Mouse (Mus musculus): ENCODE results near the gene Ly6g6c.

Ly6g6c gene

GRCm38 (mm10) chr17:35077285-35077684 is 12.1 kb downstream of the Ly6g6c start:
- no peak for ATAC-seq (ENCODE audit: insufficient number of reproducible peaks, low FRiP score, low TSS enrichment)

DNA sequence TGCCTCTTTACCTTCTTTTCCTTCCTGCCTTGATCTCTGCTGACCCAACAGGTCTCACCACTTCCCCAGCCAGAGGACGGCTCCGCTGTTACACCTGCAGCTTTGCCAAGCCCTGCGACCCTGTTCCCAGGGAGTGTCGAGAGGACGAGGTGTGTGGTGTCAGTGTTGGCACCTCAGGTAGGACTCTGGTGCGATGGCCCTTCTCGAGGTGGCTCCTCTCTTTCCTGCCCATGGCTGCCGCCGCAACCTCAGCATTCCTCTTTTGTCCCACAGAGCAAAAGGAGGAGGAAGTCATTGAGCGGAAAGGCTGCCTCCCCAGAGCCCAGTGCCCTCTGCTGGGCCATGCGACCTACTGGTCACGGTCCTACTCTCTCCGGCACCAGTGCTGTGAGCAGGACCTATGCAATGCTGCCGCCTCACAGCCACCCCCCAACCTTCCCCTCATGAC is 12.6 kb downstream of the Ly6g6c start, which contains the start of gene Ly6g6d:
Gene Ly6g6d (minus strand): TSS at position 280 of the 448 bp plus-strand sequence.
- ATAC-seq (ENCODE audit: insufficient number of reproducible peaks, low FRiP score, low TSS enrichment): peak; percentile 46; the same call in 1 of the 2 replicates

GRCm38 (mm10) chr17:35079778-35080177 is 14.6 kb downstream of the Ly6g6c start:
- no peak for ATAC-seq (ENCODE audit: insufficient number of reproducible peaks, low FRiP score, low TSS enrichment)

DNA sequence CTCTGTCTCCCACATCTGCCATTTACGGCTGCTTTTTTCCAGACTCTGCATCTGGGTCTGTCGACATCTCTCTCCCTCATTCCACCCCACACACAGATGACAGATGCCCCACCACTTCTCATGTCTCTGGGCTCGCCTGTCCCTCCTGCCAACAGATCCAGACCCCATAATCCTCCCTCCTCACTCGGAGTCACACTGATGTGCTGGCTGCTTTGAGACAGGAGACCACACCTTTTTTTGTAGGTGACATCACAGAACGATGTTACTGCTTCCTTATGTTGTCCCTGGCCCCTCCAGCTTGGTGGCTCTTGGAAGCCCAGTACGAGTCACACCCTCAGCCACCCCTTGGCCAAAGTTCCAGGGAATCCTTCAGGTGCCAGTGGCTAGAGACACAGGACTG is 15.1 kb downstream of the Ly6g6c start:
- ATAC-seq (ENCODE audit: insufficient number of reproducible peaks, low FRiP score, low TSS enrichment): no peak

GRCm38 (mm10) chr17:35080710-35081109 is 15.5 kb downstream of the Ly6g6c start:
- ATAC-seq (ENCODE audit: insufficient number of reproducible peaks, low FRiP score, low TSS enrichment): no peak

- ATAC-seq (ENCODE audit: insufficient number of reproducible peaks, low FRiP score, low TSS enrichment): peak; percentile 65; the same call in 1 of the 2 replicates
Measured at GRCm38 (mm10) chr17:35082841-35083576, 17.8 kb downstream of the Ly6g6c start.

DNA sequence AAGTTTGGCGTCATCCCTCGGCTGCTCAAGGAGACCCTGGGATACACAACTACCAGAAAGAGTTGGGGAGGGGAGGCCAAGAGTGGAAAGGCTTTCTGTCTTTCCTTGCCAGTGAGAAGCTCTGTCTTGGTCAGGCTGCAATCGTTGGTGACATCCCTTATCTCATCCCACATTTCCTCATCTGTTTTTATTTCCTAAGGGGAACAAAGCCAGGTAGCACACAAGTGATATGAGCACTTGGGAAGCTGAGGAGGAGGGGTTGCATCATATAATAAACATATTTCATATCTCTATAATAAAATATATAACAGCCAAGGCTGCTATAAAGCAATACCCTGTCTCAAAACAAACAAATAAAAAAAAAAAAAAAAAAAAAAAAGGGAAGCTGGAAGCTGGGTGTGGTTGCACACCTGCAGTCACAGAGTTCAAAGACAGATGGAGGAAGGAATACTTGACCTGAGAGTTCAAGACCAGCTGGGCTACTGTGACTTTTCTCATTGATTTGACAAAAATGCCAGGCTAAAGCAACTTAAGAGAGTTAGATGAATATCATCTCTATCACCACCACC is 18.8 kb downstream of the Ly6g6c start:
- no peak for ATAC-seq (ENCODE audit: insufficient number of reproducible peaks, low FRiP score, low TSS enrichment)

- no peak for ATAC-seq (ENCODE audit: insufficient number of reproducible peaks, low FRiP score, low TSS enrichment)
Measured at GRCm38 (mm10) chr17:35085208-35085865, 20.1 kb downstream of the Ly6g6c start, which contains the start of gene Ly6g6f. Gene Ly6g6f (minus strand): TSS chr17:35085610.

DNA sequence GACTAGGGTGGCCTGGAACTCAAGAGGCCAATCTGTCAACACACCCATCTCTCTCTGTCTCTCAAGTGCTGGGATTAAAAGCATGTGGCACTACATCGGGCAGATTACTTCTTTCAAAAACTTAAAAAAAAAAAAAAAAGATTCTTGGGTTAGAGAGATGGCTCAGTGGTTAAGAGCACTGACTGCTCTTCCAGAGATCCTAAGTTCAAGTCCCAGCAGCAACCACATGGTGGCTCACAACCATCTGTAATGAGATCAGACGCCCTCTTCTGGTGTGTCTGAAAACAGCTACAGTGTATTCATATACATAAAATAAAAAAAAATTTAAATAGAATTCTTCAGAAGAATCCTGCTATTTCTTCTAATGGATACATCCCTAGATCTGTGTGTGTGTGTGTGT is 23.0 kb downstream of the Ly6g6c start:
- ATAC-seq (ENCODE audit: insufficient number of reproducible peaks, low FRiP score, low TSS enrichment): no peak

DNA sequence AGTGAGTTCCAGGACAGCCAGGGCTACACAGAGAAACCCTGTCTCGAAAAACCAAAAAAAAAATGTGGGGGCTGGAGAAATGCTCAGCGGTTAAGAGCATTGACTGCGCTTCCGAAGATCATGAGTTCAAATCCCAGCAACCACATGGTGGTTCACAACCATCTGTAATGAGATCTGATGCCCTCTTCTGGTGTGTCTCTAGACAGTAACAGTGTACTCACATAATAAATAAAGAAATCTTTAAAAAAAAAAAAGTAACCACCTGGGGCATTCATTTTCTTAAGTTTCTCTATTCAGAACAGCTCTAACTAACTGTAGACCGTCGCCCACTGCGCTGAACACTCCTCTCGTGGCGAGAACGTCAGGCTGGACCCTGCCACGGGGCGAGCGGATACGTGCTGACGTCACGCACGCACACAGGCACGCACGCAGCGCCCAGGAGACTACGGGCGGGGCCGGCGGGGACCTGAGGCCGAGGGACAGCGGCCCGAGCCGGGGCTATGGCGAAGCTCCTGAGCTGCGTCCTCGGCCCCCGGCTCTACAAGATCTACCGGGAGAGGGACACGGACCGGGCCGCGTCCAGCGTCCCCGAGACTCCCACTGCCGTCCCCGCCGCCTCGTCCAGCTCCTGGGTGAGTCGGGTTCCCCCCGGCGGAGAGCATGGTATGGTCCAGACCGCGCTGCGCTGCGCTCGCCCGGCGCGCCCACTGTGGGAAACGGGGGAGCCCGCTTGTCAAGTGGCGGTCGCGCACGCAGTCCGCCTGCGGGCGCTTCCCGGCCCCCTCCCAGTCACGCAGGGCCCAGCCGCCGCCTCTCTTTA is 23.8 kb downstream of the Ly6g6c start, which contains the start of gene Abhd16a:
Gene Abhd16a (plus strand): TSS at position 439 of the 820 bp plus-strand sequence.
- ATAC-seq (ENCODE audit: insufficient number of reproducible peaks, low FRiP score, low TSS enrichment): peak; percentile 83

- ATAC-seq (ENCODE audit: insufficient number of reproducible peaks, low FRiP score, low TSS enrichment): peak; percentile 83
Measured at GRCm38 (mm10) chr17:35090166-35090932, 25.2 kb downstream of the Ly6g6c start.

DNA sequence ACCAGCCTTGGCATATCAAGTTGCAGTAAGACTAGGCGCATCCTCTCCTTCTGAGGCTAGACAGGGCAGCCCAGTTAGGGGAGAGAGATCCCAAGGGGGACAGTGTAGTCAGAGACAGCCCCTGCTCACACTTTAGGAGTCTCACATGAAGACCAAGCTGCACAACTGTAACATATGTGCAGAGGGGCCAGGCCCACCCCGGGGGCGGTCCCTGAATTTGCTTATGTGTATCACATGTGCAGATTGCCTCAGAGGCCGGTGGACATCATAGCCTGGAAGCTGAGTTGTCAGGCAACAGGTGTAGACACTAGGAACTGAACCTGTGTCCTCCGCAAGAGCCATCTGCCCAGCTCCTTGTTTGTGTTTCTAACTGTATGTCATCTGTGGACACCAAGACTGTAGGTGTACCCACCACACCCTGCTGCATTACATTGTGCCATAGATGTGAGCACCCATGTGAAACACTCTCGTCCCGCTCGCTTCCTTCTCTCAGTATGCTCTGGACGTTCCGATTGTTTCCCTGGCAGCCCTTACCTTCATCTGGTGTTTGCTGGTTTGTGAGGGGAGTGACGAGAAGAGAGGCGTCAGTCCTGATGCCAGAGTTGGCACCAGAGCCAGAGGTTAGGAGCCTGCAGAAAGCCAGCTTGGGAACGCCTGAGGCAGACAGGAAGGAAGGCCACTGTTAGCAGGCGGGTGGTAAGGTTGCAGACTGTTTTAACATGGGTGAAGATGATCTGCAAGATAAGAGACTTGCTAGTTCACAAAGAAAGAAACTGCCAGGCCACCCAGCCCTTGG is 27.4 kb downstream of the Ly6g6c start:
- no peak for ATAC-seq (ENCODE audit: insufficient number of reproducible peaks, low FRiP score, low TSS enrichment)

GRCm38 (mm10) chr17:35094475-35095365 is 29.5 kb downstream of the Ly6g6c start:
- no peak for ATAC-seq (ENCODE audit: insufficient number of reproducible peaks, low FRiP score, low TSS enrichment)

DNA sequence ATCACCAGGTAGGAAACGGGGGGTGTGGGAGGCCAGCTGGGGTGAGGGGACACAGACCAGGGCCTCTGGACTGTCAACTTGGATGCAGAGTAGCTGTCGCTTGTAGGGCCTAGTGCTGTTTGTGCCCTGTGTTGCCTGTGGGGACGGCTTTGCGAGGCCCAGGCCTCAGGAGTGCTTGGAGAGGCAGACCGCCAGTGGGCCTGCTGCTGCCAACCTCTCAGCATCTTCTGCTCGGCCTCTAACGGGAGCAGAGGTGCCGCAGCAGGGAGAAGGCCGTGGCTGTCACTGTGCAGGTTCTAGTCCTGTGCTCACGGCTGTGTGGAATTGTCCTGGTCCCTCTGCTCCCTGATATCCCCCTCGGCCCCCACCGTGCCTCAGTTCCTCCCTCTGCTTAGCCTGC is 31.4 kb downstream of the Ly6g6c start:
- no peak for ATAC-seq (ENCODE audit: insufficient number of reproducible peaks, low FRiP score, low TSS enrichment)

DNA sequence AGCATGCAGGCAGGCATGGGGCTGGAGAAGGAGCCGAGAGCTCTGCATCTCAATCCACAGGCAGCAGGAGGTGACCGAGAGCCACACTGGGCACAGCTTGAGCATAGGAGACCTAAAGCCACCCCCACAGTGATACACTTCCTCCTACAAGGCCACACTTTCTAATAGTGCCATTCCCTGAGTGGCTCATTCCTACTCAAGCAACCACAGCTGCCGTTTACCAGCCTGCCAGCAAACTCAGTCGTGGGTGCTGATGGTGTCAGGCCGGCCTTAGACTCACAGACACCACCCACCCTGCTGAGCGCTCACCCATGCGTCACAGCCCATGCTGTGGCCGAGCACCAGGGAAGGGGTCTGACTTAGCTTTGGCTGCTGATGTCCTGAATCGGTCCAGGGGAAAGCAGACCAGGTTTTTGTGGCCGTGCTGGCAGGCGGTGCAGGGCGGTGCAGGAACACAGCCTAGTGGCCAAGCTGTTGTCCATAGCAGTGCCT is 32.0 kb downstream of the Ly6g6c start:
- peak; percentile 52; the same call in 1 of the 2 replicates for ATAC-seq (ENCODE audit: insufficient number of reproducible peaks, low FRiP score, low TSS enrichment)

- no peak for ATAC-seq (ENCODE audit: insufficient number of reproducible peaks, low FRiP score, low TSS enrichment)
Measured at GRCm38 (mm10) chr17:35100196-35100765, 35.1 kb downstream of the Ly6g6c start.

- no peak for ATAC-seq (ENCODE audit: insufficient number of reproducible peaks, low FRiP score, low TSS enrichment)
Measured at GRCm38 (mm10) chr17:35101161-35101560, 36.0 kb downstream of the Ly6g6c start.
